Mouse (Mus musculus) MEL (cell line): ENCODE data around the gene Gcc2. TPM values are rescaled to one million over a fixed set of nuclear protein-coding genes. Genes with fewer than 3 reads are reported as not detected.

ENCODE experiments used
- DNase-seq: peaks from one replicate; pipeline ENCODE4 v3.0.0; 2011; ENCODE audit warnings: low read depth, low spot score
- H3K27ac ChIP-seq: 2 replicates; pipeline ENCODE4 v1.5.1; 2012; ENCODE audit warnings: low read depth, mild to moderate bottlenecking, control low read depth, low read length, moderate library complexity; ENCODE audit not compliant: control insufficient read depth
- H3K27me3 ChIP-seq, 2 experiments: fragments of 150-350 bp in 1 of 2; sonication (generic) in 1 of 2; 2 replicates each; pipeline ENCODE4 v1.6.1; 2012; ENCODE audit warnings: low read length in 2 of 2, mild to moderate bottlenecking in 2 of 2, improper control_type of control experiment in 1 of 2, moderate library complexity in 1 of 2; ENCODE audit not compliant: insufficient read depth in 2 of 2, control insufficient read depth in 1 of 2
- H3K36me3 ChIP-seq, 2 experiments: 2 replicates each; pipeline ENCODE4 v1.6.1; 2012 to 2014; ENCODE audit warnings: low read length in 2 of 2, improper control_type of control experiment in 1 of 2, inconsistent platforms in 1 of 2, mild to moderate bottlenecking in 1 of 2; ENCODE audit not compliant: insufficient read depth in 2 of 2, control insufficient read depth in 1 of 2
- H3K4me1 ChIP-seq, 2 experiments: fragments of 150-350 bp in 1 of 2; sonication (generic) in 1 of 2; 2 replicates each; pipeline ENCODE4 v1.6.1; 2012; ENCODE audit warnings: low read length in 2 of 2, improper control_type of control experiment in 1 of 2, mild to moderate bottlenecking in 1 of 2; ENCODE audit not compliant: insufficient read depth in 2 of 2, control insufficient read depth in 1 of 2
- H3K4me3 ChIP-seq, 2 experiments: fragments of 150-350 bp in 1 of 2; sonication (generic) in 1 of 2; 2 replicates each; pipeline ENCODE4 v1.5.1; 2012; ENCODE audit warnings: low read depth in 2 of 2, low read length in 2 of 2, mild to moderate bottlenecking in 2 of 2, moderate library complexity in 2 of 2, control low read depth in 1 of 2, improper control_type of control experiment in 1 of 2; ENCODE audit not compliant: control insufficient read depth in 1 of 2, insufficient read depth in 1 of 2
- H3K79me2 ChIP-seq: 2 replicates; pipeline ENCODE4 v1.6.1; 2012; ENCODE audit warnings: mild to moderate bottlenecking, low read length, moderate library complexity; ENCODE audit not compliant: control insufficient read depth, poor library complexity, insufficient read depth
- H3K9ac ChIP-seq: 2 replicates; pipeline ENCODE4 v1.6.1; 2012; ENCODE audit warnings: low read depth, mild to moderate bottlenecking, control low read depth, low read length, moderate library complexity; ENCODE audit not compliant: control insufficient read depth, poor library complexity, severe bottlenecking
- H3K9me3 ChIP-seq: fragments of 150-350 bp; sonication (generic); replicated peaks from 2 replicates; pipeline ENCODE4 v1.6.1; 2012; ENCODE audit warnings: mild to moderate bottlenecking, low read length, improper control_type of control experiment, moderate library complexity; ENCODE audit not compliant: insufficient read depth
- CHD2 ChIP-seq: IDR thresholded peaks from 2 replicates; pipeline ENCODE4 v1.6.1; 2011; ENCODE audit warnings: low read length, improper control_type of control experiment
- CTCF ChIP-seq, 3 experiments: IDR thresholded peaks in 2 of 3; conservative IDR thresholded peaks in 1 of 3; 2 replicates each; pipeline ENCODE4 v1.5.1; 2011 to 2012; ENCODE audit warnings: low read length in 3 of 3, low read depth in 2 of 3, mild to moderate bottlenecking in 2 of 3, improper control_type of control experiment in 1 of 3, inconsistent platforms in 1 of 3, mixed read lengths in 1 of 3, moderate library complexity in 1 of 3; ENCODE audit not compliant: control insufficient read depth in 1 of 3, insufficient read depth in 1 of 3, poor library complexity in 1 of 3, severe bottlenecking in 1 of 3
- ELF1 ChIP-seq: IDR thresholded peaks from 2 replicates; pipeline ENCODE4 v1.6.1; 2014; ENCODE audit warnings: low read depth, mild to moderate bottlenecking, inconsistent platforms, low read length, improper control_type of control experiment, moderate library complexity
- EP300 ChIP-seq, 2 experiments: IDR thresholded peaks; 2 replicates each; pipeline ENCODE4 v1.6.1; 2011; ENCODE audit warnings: improper control_type of control experiment in 2 of 2, low read length in 2 of 2, low read depth in 1 of 2, mild to moderate bottlenecking in 1 of 2
- KAT2A ChIP-seq: conservative IDR thresholded peaks from 2 replicates; pipeline ENCODE4 v1.6.1; 2012; ENCODE audit warnings: low read depth, low read length, improper control_type of control experiment, inconsistent platforms
- MAFK ChIP-seq: IDR thresholded peaks from 2 replicates; pipeline ENCODE4 v1.6.1; 2011; ENCODE audit warnings: low read depth, mild to moderate bottlenecking, low read length, improper control_type of control experiment, borderline replicate concordance
- MAZ ChIP-seq: IDR thresholded peaks from 2 replicates; pipeline ENCODE4 v1.6.1; 2012; ENCODE audit warnings: low read depth, mild to moderate bottlenecking, inconsistent platforms, low read length, improper control_type of control experiment
- MEF2A ChIP-seq: IDR thresholded peaks from 2 replicates; pipeline ENCODE4 v1.6.1; 2014; ENCODE audit warnings: low read depth, mild to moderate bottlenecking, inconsistent platforms, low read length, improper control_type of control experiment; ENCODE audit not compliant: poor library complexity, insufficient replicate concordance, severe bottlenecking; ENCODE audit errors: extremely low read depth
- MYB ChIP-seq: IDR thresholded peaks from 2 replicates; pipeline ENCODE4 v1.6.1; 2011; ENCODE audit warnings: mild to moderate bottlenecking, low read depth, low read length, improper control_type of control experiment
- MYC ChIP-seq: IDR thresholded peaks from 2 replicates; pipeline ENCODE4 v1.6.1; 2011; ENCODE audit warnings: low read depth, mild to moderate bottlenecking, low read length, improper control_type of control experiment, moderate library complexity
- POLR2AphosphoS2 ChIP-seq: IDR thresholded peaks from 2 replicates; pipeline ENCODE4 v1.6.1; 2011; ENCODE audit warnings: low read length, improper control_type of control experiment
- RAD21 ChIP-seq: IDR thresholded peaks from 2 replicates; pipeline ENCODE4 v1.6.1; 2011; ENCODE audit warnings: mild to moderate bottlenecking, low read depth, low read length, improper control_type of control experiment
- SIN3A ChIP-seq: IDR thresholded peaks from 2 replicates; pipeline ENCODE4 v1.6.1; 2012; ENCODE audit warnings: low read length, improper control_type of control experiment, inconsistent platforms
- SMC3 ChIP-seq: IDR thresholded peaks from 2 replicates; pipeline ENCODE4 v1.6.1; 2011; ENCODE audit warnings: low read depth, low read length, improper control_type of control experiment
- TBP ChIP-seq: IDR thresholded peaks from 2 replicates; pipeline ENCODE4 v1.8.0; 2011; ENCODE audit warnings: low read depth, low read length, improper control_type of control experiment
- USF1 ChIP-seq: IDR thresholded peaks from 2 replicates; pipeline ENCODE4 v1.6.1; 2014; ENCODE audit warnings: low read depth, mild to moderate bottlenecking, inconsistent platforms, low read length, improper control_type of control experiment, moderate library complexity
- ZC3H11A ChIP-seq: IDR thresholded peaks from 2 replicates; pipeline ENCODE4 v1.6.1; 2012; ENCODE audit warnings: low read depth, mild to moderate bottlenecking, inconsistent platforms, low read length, improper control_type of control experiment
- ZKSCAN1 ChIP-seq: IDR thresholded peaks from 2 replicates; pipeline ENCODE4 v1.6.1; 2012; ENCODE audit warnings: low read depth, mild to moderate bottlenecking, inconsistent platforms, low read length, improper control_type of control experiment, moderate library complexity
- ZNF384 ChIP-seq: IDR thresholded peaks from 2 replicates; pipeline ENCODE4 v1.6.1; 2012; ENCODE audit warnings: low read depth, mild to moderate bottlenecking, inconsistent platforms, low read length, improper control_type of control experiment
- polyA plus RNA-seq, 2 experiments: library from polyadenylated mRNA; stranded (reverse) in 1 of 2; unstranded in 1 of 2; fragments of >175 nt in 1 of 2; fragments of >200 nt in 1 of 2; gene quantifications; 2 replicates each; pipeline versions ENCODE4 v1.2.1 to v1.2.4; 2012; ENCODE audit warnings: low replicate concordance in 2 of 2, low read depth in 1 of 2; ENCODE audit not compliant: insufficient read length in 2 of 2, insufficient read depth in 1 of 2, missing spikeins in 1 of 2
- total RNA-seq: library from RNA; depleted of rRNA; stranded (reverse); fragments of 300-350 nt; gene quantifications from 2 replicates; pipeline ENCODE4 v1.2.3, GENCODE M21; 2012

Gcc2 gene
- total and polyA plus RNA-seq, 3 experiments: 14.4 to 18.0 TPM; not detected in 1

DNA sequence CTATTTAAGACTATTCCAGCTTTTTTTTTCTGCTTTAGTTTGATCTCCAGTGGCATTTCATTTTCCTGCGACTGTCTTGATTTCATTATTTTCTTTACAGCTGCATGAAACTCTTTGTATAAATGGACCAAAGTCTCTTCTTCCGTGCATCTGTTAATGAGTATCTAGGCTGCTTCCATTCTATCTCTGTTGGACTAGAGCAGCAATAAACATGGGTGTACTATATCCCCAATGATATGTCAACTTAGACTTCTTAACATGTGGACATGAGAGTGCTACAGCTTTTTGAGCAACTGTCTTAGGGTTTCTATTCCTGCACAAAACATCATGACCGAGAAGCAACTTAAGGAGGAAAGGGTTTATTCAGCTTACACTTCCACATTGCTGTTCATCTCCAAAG lies 51.6 kb downstream of the Gcc2 start:
- TF ChIP-seq ZKSCAN1 (no peak), ELF1 (no peak), MYC (no peak), MYB (no peak), USF1 (no peak), KAT2A (no peak)
- H3K4me3 ChIP-seq: no peak overlapping the region
- H3K79me2 ChIP-seq: no peaks in the 10 kb centered on the region
- no peaks in the 10 kb centered on the region for H3K36me3 ChIP-seq
- no peak overlapping the region for H3K27ac ChIP-seq
- DNase-seq: no peak
- no peak overlapping the region for H3K9ac ChIP-seq
- H3K9me3 ChIP-seq: no peaks in the 10 kb centered on the region
- no peaks in the 10 kb centered on the region for H3K27me3 ChIP-seq
- no peaks in the 10 kb centered on the region for H3K4me1 ChIP-seq

DNA sequence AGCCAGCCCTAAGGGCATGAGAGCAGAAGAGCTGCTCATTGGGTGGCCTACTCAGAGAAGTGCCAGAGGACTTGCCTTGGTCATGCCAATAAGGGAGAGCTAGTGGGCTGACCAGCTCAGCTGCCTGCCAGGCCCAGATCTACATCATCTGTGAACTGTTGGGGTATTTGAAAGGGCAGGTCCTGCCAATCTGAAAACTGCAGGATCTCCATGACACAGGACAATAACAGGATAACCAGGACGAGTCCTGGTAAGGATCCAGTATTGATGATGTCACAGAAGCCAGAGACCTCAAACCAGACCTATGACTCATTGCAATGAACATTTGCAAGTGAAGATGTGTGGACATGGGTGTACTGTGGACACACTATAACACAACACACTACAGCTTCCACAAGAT lies 55.5 kb downstream of the Gcc2 start:
- DNase-seq: no peak
- TF ChIP-seq MAZ (no peak), MEF2A (no peak)
- H3K4me1 ChIP-seq: no peaks in the 10 kb centered on the region
- no peaks in the 10 kb centered on the region for H3K79me2 ChIP-seq
- H3K4me3 ChIP-seq: no peak overlapping the region
- no peak overlapping the region for H3K9ac ChIP-seq
- no peaks in the 10 kb centered on the region for H3K9me3 ChIP-seq
- no peaks in the 10 kb centered on the region for H3K36me3 ChIP-seq
- no peaks in the 10 kb centered on the region for H3K27me3 ChIP-seq
- H3K27ac ChIP-seq: no peak overlapping the region

DNA sequence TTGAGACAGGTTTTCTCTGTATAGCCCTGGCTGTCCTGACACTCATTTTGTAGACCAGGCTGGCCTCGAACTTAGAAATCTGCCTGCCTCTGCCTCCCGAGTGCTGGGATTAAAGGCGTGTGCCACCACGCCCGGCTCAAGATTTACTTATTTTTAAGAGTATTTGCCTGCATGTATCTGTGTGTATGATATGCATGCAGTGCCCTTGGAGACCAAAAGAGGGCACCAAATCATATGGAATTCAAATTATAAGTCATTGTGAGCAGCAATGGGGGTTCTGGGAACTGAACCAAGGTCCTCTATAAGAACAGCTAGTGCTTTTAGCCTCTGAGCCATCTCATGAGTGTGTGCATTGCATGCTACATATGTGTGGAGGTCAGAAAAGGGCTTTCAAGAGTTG lies 57.6 kb downstream of the Gcc2 start:
- Histone ChIP-seq H3K4me1 (no peaks in the 10 kb centered on the region), H3K36me3 (no peaks in the 10 kb centered on the region), H3K27ac (no peak overlapping the region)
- peak; percentile 44 for DNase-seq
- peak in 2 of 3 experiments; percentile 35 to 61; a peak in 4 of 6 replicates for TF ChIP-seq CTCF (IDR thresholded peaks at IDR 0.05 in 2 of 3, conservative IDR thresholded peaks at IDR 0.05 in 1 of 3; ENCODE audit: control insufficient read depth in 1 of 3, insufficient read depth in 1 of 3, low read depth in 2 of 3, low read length in 3 of 3, poor library complexity in 1 of 3, severe bottlenecking in 1 of 3)
- TF ChIP-seq SMC3: peak; percentile 40
- TF ChIP-seq RAD21: peak; percentile 66
- TF ChIP-seq ZNF384: no peak
- no peak for TF ChIP-seq MAFK
- TF ChIP-seq TBP: peak; percentile 62; the same call in 1 of the 2 replicates
- no peak for TF ChIP-seq SIN3A
- TF ChIP-seq ZC3H11A: peak; percentile 36; the same call in 1 of the 2 replicates
- TF ChIP-seq MYC: no peak
- TF ChIP-seq EP300 (IDR thresholded peaks at IDR 0.05; ENCODE audit: low read depth in 1 of 2, low read length in 2 of 2): no peak
- TF ChIP-seq CHD2: no peak
- no peak for TF ChIP-seq POLR2AphosphoS2
- TF ChIP-seq, all 39 proteins: peak for 5
- H3K27me3 ChIP-seq: no peaks in the 10 kb centered on the region
- no peaks in the 10 kb centered on the region for H3K9me3 ChIP-seq
- H3K79me2 ChIP-seq: no peaks in the 10 kb centered on the region
- H3K4me3 ChIP-seq: no peak overlapping the region
- H3K9ac ChIP-seq: no peak overlapping the region
